Mouse (Mus musculus) bone marrow, adult 2 months (tissue): ENCODE data around the gene Alox15.

Experiments
- CTCF ChIP-seq: fragments of 200-500 bp; IDR thresholded peaks from 2 replicates; pipeline ENCODE4 v1.5.1; 2011; ENCODE audit warnings: low read length, control low read depth; ENCODE audit not compliant: control insufficient read depth, insufficient read depth
- POLR2A ChIP-seq: fragments of 200-500 bp; IDR thresholded peaks from 2 replicates; pipeline ENCODE4 v1.6.1; 2011; ENCODE audit warnings: low read depth, mild to moderate bottlenecking, control low read depth, low read length, borderline replicate concordance; ENCODE audit not compliant: control insufficient read depth

- TF ChIP-seq POLR2A = no peak
- TF ChIP-seq CTCF = peak; percentile 31; the same call in 1 of the 2 replicates
These were observed 43.5 kb downstream of the Alox15 start for GRCm38 (mm10) chr11:70308296-70308695.
